Mouse (Mus musculus) heart, adult 2 months (tissue): ENCODE results near the gene Idnk.

ENCODE experiments used
- CTCF ChIP-seq: fragments of 200-600 bp; IDR thresholded peaks from 2 replicates; pipeline ENCODE4 v1.8.1; 2022; ENCODE audit warnings: antibody characterized with exemption, mild to moderate bottlenecking, moderate library complexity
- EP300 ChIP-seq: fragments of 200-500 bp; IDR thresholded peaks from 2 replicates; pipeline ENCODE4 v1.6.1; 2011; ENCODE audit warnings: low read depth, low read length, control low read depth; ENCODE audit not compliant: insufficient read depth
- POLR2A ChIP-seq: fragments of 200-500 bp; IDR thresholded peaks from 2 replicates; pipeline ENCODE4 v1.6.1; 2011; ENCODE audit warnings: mild to moderate bottlenecking, low read depth, low read length, control low read depth; ENCODE audit not compliant: insufficient read depth

DNA sequence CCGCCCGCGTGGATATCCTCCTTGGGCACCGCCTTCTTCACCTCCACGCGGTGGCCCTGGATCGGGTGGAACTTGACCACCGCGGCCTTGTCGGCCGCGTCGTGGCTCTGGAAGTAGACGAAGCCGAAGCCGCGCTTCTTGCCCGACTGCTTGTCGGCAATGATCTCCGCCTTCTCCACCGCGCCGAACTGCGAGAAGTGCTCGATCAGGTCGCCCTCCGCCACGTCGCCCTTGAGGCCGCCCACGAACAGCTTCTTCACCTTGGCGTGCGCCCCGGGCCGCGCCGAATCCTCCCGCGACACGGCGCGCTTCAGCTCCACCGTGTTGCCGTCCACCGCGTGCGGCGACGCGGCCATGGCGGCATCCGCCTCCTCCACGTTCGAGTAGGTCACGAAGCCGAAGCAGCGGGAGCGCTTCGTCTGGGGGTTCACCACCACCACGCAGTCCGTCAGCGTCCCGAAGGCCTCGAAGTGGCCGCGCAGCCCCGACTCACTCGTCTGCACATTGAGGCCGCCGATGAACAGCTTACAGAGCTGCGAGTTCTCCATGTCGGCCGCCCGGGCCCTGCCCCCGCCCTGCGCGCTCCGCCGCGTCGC, 29.6 kb upstream of the Idnk start:
- no peak for TF ChIP-seq CTCF
- TF ChIP-seq POLR2A, result no peak
- TF ChIP-seq EP300, result no peak
